Mouse (Mus musculus) midbrain, embryonic 10.5 days (tissue): ENCODE measurements at regions not wholly inside any gene's neighbourhood (a gene's known extent, or its start where the extent isn't known, plus 50 kb on each side); places are given as distances from the start of the nearest gene placed in this dataset.

Source experiments
- DNase-seq: peaks from one replicate; pipeline ENCODE4 v3.0.0-alpha.2; 2017; ENCODE audit warnings: low spot score
- H3K27ac ChIP-seq: fragments of 300-500 bp; sonication (generic); replicated peaks from 2 replicates; pipeline ENCODE4 v1.5.1; 2016; ENCODE audit warnings: mild to moderate bottlenecking
- H3K27me3 ChIP-seq: fragments of 300-500 bp; sonication (generic); 2 replicates; pipeline ENCODE4 v1.6.1; 2016; ENCODE audit warnings: low read depth, mild to moderate bottlenecking; ENCODE audit not compliant: poor library complexity, severe bottlenecking
- H3K36me3 ChIP-seq: fragments of 300-500 bp; sonication (generic); 2 replicates; pipeline ENCODE4 v1.6.1; 2016; ENCODE audit warnings: mild to moderate bottlenecking, moderate library complexity
- H3K4me1 ChIP-seq: fragments of 300-500 bp; sonication (generic); 2 replicates; pipeline ENCODE4 v1.6.1; 2016
- H3K4me3 ChIP-seq: fragments of 300-500 bp; sonication (generic); 2 replicates; pipeline ENCODE4 v1.5.1; 2016; ENCODE audit warnings: mild to moderate bottlenecking, moderate library complexity
- H3K9me3 ChIP-seq: fragments of 300-500 bp; sonication (generic); replicated peaks from 2 replicates; pipeline ENCODE4 v1.6.1; 2016; ENCODE audit warnings: mild to moderate bottlenecking
- WGBS: fragments of 180-500 bp; shearing (Covaris S2); methylation state at CpG from one replicate; pipeline ENCODE4 v1.1.7; 2016; 5-methylcytosine and 5-hydroxymethylcytosine counted together

DNA sequence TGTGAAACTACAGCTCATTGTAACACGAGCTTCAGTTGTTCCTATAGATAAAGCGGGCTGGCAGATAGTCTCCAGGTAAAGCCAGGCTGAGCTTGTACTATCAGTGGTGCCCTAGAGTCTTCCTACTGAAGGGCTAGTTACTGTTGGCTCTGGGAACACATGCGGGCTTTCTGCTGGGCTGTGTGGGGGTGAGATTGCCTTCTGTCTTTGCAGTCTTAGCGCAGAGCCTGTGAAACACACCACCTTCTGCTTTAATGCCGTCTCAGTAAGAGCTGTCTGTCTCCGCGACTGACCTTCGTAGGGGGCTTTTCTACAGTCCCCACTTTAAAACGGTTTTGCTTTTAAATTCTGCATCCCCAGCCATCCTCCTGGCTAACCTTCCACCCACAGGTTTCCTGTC is 76.7 kb downstream of the Trim29 start:
- 77% methylated on average over 9 of the region's 9 CpGs for WGBS

DNA sequence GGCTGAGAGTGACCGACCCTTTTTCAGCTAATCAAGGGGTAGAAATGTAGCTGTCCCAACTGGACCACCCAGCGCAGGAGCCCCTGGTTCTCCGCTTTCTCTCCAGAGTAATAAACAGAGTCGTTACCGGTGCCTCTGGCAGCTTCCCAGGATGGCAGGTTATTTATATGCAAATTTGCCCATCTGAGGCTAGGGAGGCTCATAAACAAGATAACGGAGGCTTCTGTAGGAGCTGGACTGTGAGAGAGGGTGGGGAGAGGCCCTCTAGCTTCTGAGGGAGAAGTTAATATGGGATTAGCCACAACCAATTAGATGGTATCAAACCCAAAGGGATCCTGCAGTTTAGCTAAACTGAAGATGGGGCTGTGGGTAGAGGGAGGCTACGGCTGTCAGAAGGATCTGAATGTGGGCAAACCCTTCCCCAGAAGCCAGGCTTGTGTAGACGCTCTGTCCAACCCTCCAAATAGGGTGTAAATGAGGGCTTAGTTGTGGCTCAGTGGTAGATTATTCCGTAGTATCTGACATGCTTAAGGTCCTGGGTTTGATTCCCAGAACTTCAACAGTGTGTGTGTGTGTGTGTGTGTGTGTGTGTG is 78.9 kb downstream of the Trim29 start:
- H3K9me3 ChIP-seq, result peaks cover 5% of the 10 kb centered on the region
- H3K27me3 ChIP-seq, result peaks cover 32% of the 10 kb centered on the region
- WGBS, result 36% methylated on average over 9 of the region's 9 CpGs
- H3K36me3 ChIP-seq, result no peaks in the 10 kb centered on the region
- H3K4me3 ChIP-seq, result no peak overlapping the region
- H3K27ac ChIP-seq, result no peak overlapping the region
- H3K4me1 ChIP-seq, result peaks cover 30% of the 10 kb centered on the region
- DNase-seq, result no peak

More for the DNA sequence above, 76.7 kb downstream of the Trim29 start:
- Histone ChIP-seq H3K4me3 (no peak overlapping the region), H3K36me3 (no peaks in the 10 kb centered on the region), H3K9me3 (no peaks in the 10 kb centered on the region), H3K27ac (no peak overlapping the region), H3K4me1 (peaks cover 33% of the 10 kb centered on the region), H3K27me3 (peaks cover 32% of the 10 kb centered on the region)
- DNase-seq, result no peak

DNA sequence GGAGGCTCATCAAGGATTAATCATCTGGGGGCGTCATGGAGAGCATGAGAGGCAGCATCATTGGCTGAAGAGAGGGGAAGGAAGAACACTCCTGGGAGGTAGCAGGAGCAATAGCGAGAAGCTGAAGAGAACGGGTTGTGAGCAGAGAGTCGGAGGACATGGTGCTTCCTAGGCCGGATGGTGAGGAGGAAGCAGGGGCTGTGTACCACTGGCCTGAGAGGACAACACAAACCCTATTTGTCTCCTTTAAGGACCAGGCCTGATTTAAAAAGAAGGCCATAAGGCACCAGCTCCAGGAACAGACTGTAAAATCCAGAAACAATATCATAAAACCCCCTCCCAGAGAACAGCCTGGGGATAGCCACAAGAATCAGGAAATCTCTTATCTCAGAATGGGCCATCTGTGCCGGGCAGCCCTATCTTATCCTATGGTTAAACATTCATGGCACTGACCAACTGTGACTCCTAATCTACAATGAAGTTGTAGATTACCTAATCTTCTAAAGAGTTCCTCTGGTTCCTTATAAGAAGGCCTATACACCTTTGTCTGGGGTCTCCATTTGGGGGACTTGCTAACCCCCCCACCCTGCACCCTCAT is 81.9 kb downstream of the Trim29 start:
- Histone ChIP-seq H3K4me1 (peaks cover 21% of the 10 kb centered on the region), H3K9me3 (peaks cover 5% of the 10 kb centered on the region), H3K4me3 (no peak overlapping the region), H3K36me3 (no peaks in the 10 kb centered on the region), H3K27me3 (peaks cover 16% of the 10 kb centered on the region), H3K27ac (no peak overlapping the region)
- WGBS, result 80% methylated on average over 6 of the region's 6 CpGs
- DNase-seq, result no peak

DNA sequence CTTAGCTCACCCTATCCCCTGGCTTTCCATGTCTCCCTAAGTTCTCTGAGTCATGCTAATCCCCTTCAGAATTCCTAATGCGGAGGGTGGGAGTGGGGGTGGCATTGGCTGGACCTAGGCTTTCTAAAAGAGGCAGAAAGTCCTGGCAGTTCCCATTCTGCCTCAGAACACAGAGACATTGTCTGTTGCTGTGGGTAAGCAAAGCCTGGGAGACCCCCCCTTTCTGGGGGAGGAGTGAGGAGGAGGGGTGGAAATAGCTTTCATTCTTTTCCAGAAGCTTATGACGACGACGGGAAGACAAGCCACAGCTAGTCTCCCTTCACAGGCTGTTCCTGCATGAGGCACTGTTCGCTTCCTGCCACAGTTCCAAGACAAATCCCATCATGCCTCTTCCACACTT is 83.6 kb downstream of the Trim29 start:
- WGBS, result 71% methylated on average over 5 of the region's 5 CpGs
- H3K4me3 ChIP-seq, result no peak overlapping the region
- no peak overlapping the region for H3K27ac ChIP-seq
- H3K36me3 ChIP-seq, result no peaks in the 10 kb centered on the region
- peaks cover 16% of the 10 kb centered on the region for H3K4me1 ChIP-seq
- peaks cover 3% of the 10 kb centered on the region; the same call in 1 of the 2 replicates for H3K27me3 ChIP-seq
- peaks cover 5% of the 10 kb centered on the region for H3K9me3 ChIP-seq
- no peak for DNase-seq

DNA sequence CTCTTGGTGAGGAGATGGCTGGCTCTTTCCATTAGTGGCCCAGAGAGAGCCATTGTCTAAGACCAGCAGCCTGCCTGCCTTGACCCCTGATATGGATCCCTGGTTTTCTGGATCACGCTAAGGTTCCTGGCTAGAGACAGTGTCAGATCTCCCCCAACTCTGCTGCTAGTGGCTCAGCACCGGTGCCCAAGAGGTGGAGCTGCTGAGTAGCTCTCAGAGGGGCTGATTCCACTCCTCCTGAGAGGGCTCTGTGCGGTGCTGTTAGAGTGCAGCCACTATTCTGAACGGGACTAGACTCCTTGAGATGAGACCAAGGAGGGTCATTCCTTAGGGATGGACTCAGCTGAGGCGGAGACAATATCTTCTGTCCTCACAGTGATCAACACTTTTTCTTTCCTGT is 84.6 kb downstream of the Trim29 start:
- H3K36me3 ChIP-seq, result no peaks in the 10 kb centered on the region
- 58% methylated on average over 5 of the region's 5 CpGs for WGBS
- no peaks in the 10 kb centered on the region for H3K27me3 ChIP-seq
- DNase-seq, result no peak
- H3K27ac ChIP-seq, result no peak overlapping the region
- peaks cover 5% of the 10 kb centered on the region for H3K9me3 ChIP-seq
- no peak overlapping the region for H3K4me3 ChIP-seq
- peaks cover 9% of the 10 kb centered on the region for H3K4me1 ChIP-seq

DNA sequence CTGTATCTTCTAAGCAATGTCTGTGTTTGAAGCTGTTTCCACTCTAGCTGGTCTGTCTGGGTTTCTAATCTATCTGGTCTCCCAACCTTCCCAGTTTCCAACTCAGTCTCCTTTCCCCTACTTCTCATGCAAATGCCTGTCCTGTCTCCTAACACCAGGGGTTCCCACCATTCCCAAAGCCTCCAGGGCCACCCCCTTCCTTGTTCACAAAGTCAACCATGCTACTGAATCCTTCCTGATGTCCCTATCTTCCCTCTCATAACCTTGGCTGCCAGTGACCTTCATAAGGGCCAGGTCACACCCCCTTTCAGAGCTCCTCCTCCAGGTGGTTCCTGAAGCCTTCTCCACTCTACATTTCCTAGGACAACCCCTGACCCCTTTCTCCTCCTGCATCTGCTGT is 85.9 kb downstream of the Trim29 start:
- Histone ChIP-seq H3K36me3 (no peaks in the 10 kb centered on the region), H3K9me3 (peaks cover 5% of the 10 kb centered on the region), H3K4me1 (peaks cover 6% of the 10 kb centered on the region), H3K4me3 (no peak overlapping the region), H3K27me3 (no peaks in the 10 kb centered on the region), H3K27ac (no peak overlapping the region)
- no peak for DNase-seq

DNA sequence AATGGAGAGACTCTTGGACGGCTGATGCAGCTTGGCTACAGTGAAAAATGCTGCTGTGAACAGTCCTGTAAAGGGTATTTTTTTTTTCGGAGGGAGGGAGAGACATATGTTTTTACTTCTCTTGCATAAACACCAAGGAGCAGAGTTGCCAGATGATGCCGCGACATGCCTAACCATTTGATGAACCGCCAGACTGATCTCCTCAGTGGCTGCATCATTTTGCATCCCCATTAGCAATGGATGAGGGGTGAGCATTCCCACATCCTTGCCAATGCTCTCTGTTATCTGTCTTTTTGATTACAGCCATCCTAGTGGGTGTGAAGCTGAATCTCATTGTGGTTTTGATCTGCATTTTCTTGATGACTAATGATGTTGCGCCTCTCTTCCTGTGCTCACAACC is 97.8 kb downstream of the Trim29 start:
- H3K9me3 ChIP-seq, result no peaks in the 10 kb centered on the region
- H3K27ac ChIP-seq, result no peak overlapping the region
- H3K27me3 ChIP-seq, result peaks cover 17% of the 10 kb centered on the region
- 80% methylated on average over 6 of the region's 6 CpGs for WGBS
- no peaks in the 10 kb centered on the region for H3K4me1 ChIP-seq
- no peaks in the 10 kb centered on the region for H3K36me3 ChIP-seq
- DNase-seq, result no peak
- no peak overlapping the region for H3K4me3 ChIP-seq

DNA sequence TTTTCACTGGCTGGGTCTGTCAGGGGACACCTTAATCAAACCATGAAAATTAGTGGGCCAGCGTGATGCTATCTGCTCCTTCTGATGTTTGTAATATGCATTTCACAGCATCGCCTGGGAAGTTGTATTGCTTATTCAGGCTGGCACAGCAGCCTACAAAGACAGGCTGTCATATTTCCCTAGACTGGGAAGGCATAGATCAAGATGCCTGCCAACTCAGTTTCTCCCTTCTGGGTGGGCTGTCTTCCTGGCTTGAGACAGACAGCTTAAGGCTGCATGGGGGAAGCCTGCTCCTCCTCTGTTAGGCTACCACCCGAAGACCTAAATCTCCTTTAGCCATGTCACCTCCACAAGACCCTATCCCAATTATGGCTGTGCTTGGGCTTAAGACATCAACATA is 101.8 kb downstream of the Trim29 start:
- Histone ChIP-seq H3K36me3 (no peaks in the 10 kb centered on the region), H3K27ac (no peak overlapping the region), H3K4me3 (no peak overlapping the region), H3K9me3 (no peaks in the 10 kb centered on the region), H3K4me1 (no peaks in the 10 kb centered on the region), H3K27me3 (peaks cover 48% of the 10 kb centered on the region)
- DNase-seq, result no peak
- 79% methylated on average over 3 of the region's 3 CpGs for WGBS

DNA sequence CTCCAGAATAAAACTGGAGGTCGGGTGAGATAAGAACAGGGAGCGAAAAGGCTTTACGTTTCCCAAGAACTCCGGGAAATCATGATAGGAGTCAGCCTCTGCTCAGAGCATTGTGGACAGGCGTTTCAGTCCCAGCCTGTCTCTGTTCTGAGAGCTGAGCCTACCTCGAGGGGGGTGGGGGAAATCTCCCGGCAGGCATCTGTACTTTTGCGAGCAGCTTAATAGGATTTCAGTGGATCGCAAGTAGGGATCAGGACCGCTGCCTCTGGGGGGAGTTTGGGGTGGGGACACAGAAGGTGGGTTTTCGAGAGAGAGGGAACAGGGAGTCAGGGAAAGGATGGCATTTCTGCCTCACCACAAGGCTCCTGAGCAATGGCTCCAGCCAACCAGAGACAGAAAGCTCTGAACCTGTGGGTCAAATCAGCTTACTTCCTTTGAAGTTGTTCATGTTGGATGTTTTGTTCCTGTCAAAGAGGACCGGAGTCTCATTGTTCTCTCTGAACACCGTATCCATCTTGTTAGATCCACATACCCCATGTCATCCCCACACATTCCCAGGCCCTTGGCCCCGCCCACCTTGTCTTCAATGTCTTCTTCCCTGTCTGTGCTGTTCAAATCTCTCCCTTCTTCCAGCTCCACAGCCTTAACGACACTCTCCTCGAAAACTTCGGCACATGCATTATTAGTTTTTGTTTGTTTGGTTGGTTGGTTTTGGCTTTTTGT is 109.5 kb downstream of the Trim29 start:
- H3K36me3 ChIP-seq, result no peaks in the 10 kb centered on the region
- WGBS, result 18% methylated on average over 17 of the region's 17 CpGs
- DNase-seq, result peak; percentile 58
- H3K4me1 ChIP-seq, result peaks cover 26% of the 10 kb centered on the region
- peaks cover 82% of the 10 kb centered on the region for H3K27me3 ChIP-seq
- H3K27ac ChIP-seq, result peak overlapping the region; percentile 63; the same call in 1 of the 2 replicates
- no peaks in the 10 kb centered on the region for H3K9me3 ChIP-seq
- peak overlapping the region; percentile 40 for H3K4me3 ChIP-seq

DNA sequence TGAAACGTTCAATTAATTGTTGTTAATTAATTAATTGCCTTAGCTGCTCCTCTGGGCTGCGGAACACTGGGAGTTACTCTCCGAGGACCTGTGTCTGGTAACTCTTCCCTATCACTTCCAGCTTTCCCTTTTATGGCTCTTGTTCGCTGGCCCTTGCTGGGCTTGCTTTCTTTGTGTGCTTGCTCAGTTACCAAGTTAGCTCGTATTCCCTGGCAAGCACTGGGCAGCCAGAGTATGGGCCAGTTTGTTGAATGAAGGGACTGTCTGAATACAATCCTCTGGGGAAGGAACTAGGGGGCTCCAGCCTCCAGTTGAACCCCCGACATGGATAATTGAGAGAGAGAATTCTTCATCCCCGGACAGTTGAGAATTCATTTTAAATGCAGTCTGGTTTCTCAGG is 116.4 kb downstream of the Trim29 start:
- 70% methylated on average over 7 of the region's 7 CpGs for WGBS
- H3K27ac ChIP-seq, result no peak overlapping the region
- H3K9me3 ChIP-seq, result no peaks in the 10 kb centered on the region
- H3K4me1 ChIP-seq, result no peaks in the 10 kb centered on the region
- peaks cover 18% of the 10 kb centered on the region for H3K27me3 ChIP-seq
- no peak for DNase-seq
- H3K36me3 ChIP-seq, result no peaks in the 10 kb centered on the region
- H3K4me3 ChIP-seq, result no peak overlapping the region

DNA sequence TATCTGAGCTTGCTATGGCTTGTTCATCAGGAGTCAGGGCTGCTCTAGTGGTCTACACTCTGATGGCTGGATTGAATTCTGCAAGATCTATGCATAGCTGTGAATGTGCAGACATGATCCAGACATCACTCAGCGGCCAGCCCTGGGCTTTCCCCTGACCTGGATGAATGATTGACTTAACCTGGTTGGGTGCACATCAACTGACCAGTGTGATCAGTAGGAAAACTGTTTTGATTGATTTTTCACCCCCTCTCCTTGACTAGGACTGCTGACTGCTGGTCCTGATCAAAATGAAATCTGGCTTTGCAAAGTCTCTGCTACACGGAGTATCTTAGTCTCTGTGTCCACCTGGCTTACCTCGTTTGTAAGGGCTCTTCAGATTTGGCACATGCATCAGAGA is 123.3 kb downstream of the Trim29 start:
- Histone ChIP-seq H3K9me3 (no peaks in the 10 kb centered on the region), H3K4me1 (peaks cover 6% of the 10 kb centered on the region; the same call in 1 of the 2 replicates), H3K36me3 (no peaks in the 10 kb centered on the region), H3K27me3 (no peaks in the 10 kb centered on the region; the same call in 1 of the 2 replicates), H3K4me3 (no peak overlapping the region), H3K27ac (no peak overlapping the region)
- 80% methylated on average over 3 of the region's 3 CpGs for WGBS
- no peak for DNase-seq

DNA sequence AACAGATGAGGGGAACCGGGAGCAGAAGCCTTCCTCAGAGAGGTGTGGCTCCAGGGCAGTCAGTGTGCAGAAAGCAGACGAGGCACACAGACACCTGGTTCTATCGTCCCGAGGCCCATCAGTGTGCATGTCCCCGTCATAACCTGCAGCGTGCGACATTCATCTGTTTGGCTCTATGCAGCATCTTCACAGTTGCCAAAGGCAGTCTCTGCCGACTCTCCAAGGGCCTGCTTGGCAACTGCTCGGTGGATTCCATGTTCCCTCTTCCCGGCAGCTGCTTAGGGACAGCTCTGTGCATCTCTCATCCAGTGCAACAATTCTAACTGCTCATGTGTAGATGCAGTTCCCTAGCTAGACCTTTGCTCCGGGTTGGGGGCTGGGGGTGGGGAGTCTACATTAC is 127.8 kb downstream of the Trim29 start:
- H3K27ac ChIP-seq, result 0 out of 2 replicates have a peak overlapping the region, but pooled peaks have one; percentile 40
- H3K4me1 ChIP-seq, result peaks cover under 1% of the 10 kb centered on the region; the same call in 1 of the 2 replicates
- no peak for DNase-seq
- no peaks in the 10 kb centered on the region for H3K9me3 ChIP-seq
- H3K4me3 ChIP-seq, result no peak overlapping the region
- H3K27me3 ChIP-seq, result no peaks in the 10 kb centered on the region; the same call in 1 of the 2 replicates
- 90% methylated on average over 11 of the region's 11 CpGs for WGBS
- H3K36me3 ChIP-seq, result no peaks in the 10 kb centered on the region

DNA sequence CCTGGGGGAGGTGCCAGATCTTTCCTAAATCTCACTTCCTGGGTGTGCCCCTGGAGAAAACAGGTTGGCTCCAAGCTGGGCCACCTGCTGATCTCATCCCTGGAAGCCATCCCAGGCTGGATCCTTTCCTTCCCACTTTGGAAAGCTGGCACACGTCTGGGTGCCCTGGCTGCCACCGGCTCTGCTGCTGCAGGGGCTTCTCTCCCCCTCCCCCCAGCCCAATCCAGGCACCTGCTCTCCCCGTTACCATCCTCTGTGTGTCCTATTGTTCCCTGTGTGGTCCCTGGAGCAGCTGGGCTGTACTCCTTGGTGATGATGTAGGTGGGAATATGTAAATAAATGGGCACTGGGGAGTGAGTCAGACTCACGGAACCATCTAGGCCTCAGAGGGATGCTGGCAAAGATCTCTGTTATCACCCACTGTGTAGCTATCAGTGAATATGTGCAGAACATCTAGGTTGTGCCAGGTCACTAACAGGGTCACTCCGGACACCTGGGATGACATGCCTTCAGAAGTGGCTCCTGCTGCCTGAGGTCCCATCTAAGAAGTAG is 130.4 kb downstream of the Trim29 start:
- H3K36me3 ChIP-seq, result no peaks in the 10 kb centered on the region
- 55% methylated on average over 5 of the region's 5 CpGs for WGBS

More for the DNA sequence above, 130.4 kb downstream of the Trim29 start:
- H3K4me1 ChIP-seq, result no peaks in the 10 kb centered on the region
- H3K27me3 ChIP-seq, result no peaks in the 10 kb centered on the region
- H3K27ac ChIP-seq, result no peak overlapping the region
- no peak overlapping the region for H3K4me3 ChIP-seq
- no peaks in the 10 kb centered on the region for H3K9me3 ChIP-seq
- DNase-seq, result no peak
